In the genomic region with DNA sequence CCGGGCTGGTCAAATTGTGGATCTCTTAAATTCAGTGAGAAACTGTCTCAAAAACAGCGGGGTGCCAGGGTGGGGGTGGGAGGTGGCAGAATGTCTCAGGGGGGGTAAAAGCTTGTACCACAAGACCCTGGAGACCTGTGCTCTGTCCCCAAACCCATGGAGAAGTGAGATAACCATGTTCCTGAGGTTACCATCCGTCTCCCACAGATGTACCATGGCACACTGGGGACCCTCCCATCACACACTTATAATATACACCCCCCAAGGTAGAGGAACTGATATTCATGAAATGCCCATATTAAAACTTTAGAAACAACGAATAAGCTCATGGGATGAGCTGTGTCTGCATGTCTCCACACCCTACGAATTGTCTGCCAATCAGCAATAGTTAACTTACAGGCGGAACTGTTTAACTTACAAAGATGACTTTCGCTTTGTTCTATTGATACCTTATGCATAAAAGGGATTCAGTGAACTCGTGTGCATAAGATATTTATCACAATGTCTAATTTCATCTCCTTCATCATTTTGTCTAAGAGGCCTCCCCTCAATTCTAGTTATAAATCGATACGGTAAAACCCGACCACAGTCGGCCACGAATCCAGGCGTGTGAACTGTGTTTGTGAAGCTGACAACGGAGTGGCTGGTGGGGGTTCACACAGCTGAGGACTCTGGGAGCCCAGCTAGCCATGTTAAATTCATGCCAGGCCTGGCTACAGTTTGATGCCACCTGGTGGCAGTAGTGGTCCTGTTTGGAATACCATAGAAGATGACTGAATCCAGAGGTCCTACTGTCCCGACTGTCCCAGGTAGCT, we compare ENCODE assay signal across 8 mouse cellular contexts. TPM values are rescaled to one million over a fixed set of nuclear protein-coding genes. Genes with fewer than 3 reads are reported as not detected.
A peak's percentile ranks its signal among the peaks of the same experiment; 100 is the strongest.
DNase-seq lines count a peak whose midpoint lies in the region; ATAC-seq lines count a peak whose summit lies in the region.

No protein-coding gene starts in this region.

- no peaks in the 10 kb centered on the region for H3K27me3 ChIP-seq in hindbrain, embryonic 12.5 days

- H3K4me3 ChIP-seq in hindbrain, embryonic 12.5 days = 0 out of 2 replicates have a peak overlapping the region, but pooled peaks have one; percentile 8

- ATAC-seq in hindbrain, embryonic 12.5 days (ENCODE audit: low FRiP score) = peak; percentile 90

- H3K27ac ChIP-seq in hindbrain, embryonic 12.5 days = no peak overlapping the region

- peak overlapping the region; percentile 27; the same call in 1 of the 2 replicates for H3K9ac ChIP-seq in hindbrain, embryonic 12.5 days

- H3K9me3 ChIP-seq in hindbrain, embryonic 12.5 days (replicated peaks) = peaks cover 2% of the 10 kb centered on the region; the same call in 1 of the 2 replicates

- peak overlapping the region; percentile 44 for H3K4me2 ChIP-seq in hindbrain, embryonic 12.5 days (replicated peaks)

- WGBS in hindbrain, embryonic 12.5 days = 25% methylated on average over 16 of the region's 16 CpGs

- DNase-seq in NIH3T3 (ENCODE audit: low read depth) = peak; percentile 88
- DNase-seq in cerebellum, postnatal 10 days = peak; percentile 92
- peak; percentile 50 to 75 for DNase-seq in frontal cortex, postnatal 10 days (ENCODE audit: low spot score in 2 of 2)
- DNase-seq in layer of hippocampus, postnatal 14 days (ENCODE audit: low spot score in 2 of 2) = peak; percentile 70 to 80
- DNase-seq in lung, postnatal 10 days = peak; percentile 84
- peak; percentile 39 for DNase-seq in retina, adult 2 months (ENCODE audit: low read depth, low spot score)
- peak; percentile 66 for DNase-seq in thymus, postnatal 25 days

- no peaks in the 10 kb centered on the region for H3K36me3 ChIP-seq in hindbrain, embryonic 12.5 days

- H3K4me1 ChIP-seq in hindbrain, embryonic 12.5 days = peaks cover 12% of the 10 kb centered on the region

RNA-seq across cellular contexts. Expression of a gene that starts 26.6 kb away (rescaled TPM):
- 6.7 and 7.3 TPM in 2 replicates for polyA plus RNA-seq in hindbrain, embryonic 12.5 days (2016; fragmentation: Nextera tagmentation; extraction: Ambion mirVana)
- 1 to 10 TPM; 6.3 to 7.6 TPM for total RNA-seq in layer of hippocampus, postnatal 14 days (2021)

Comparison
In these comparisons a context has a peak if more than half of its experiments do, and no peak if none do; other contexts are left out.
1. DNase-seq: peak in every context shown above with its lines; median percentile 92 in cerebellum, postnatal 10 days; 88 in NIH3T3; 84 in lung, postnatal 10 days; 75 in layer of hippocampus, postnatal 14 days; 66 in thymus, postnatal 25 days; 62 in frontal cortex, postnatal 10 days; 39 in retina, adult 2 months.